Mouse (Mus musculus): ENCODE measurements at regions not wholly inside any gene's neighbourhood (a gene's known extent, or its start where the extent isn't known, plus 50 kb on each side); places are given as distances from the start of the nearest gene placed in this dataset.
A peak's percentile ranks its signal among the peaks of the same experiment; 100 is the strongest.
"Not testable (repeated sequence)": the region's sequence is repeated elsewhere in the genome, so short reads cannot be mapped to it uniquely, and the experiment has no call there.

GRCm38 (mm10) chr10:99599142-99600120, 160.0 kb downstream of the Csl start:
- DNase-seq = not testable (repeated sequence)

DNA sequence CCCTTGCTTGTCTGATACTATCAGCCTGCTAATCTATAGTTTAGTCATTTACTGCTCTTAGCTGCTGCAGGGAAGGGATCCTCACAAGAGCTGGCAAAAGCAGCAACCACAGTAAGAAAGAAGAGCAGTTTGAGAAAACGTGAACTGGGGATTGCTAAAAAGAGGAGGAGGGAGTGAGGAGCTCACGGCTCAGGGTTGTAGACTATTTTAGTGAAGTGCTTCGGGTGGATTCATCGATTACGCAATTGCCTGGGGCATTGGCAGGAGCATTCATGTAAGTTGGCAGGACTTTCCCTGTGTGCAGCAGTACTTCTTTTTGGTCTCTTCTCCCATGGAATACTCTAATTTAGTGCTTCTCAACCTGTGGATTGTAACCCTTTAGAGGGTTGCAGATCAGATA, 157.1 kb downstream of the Csl start:
- no peak for DNase-seq

DNA sequence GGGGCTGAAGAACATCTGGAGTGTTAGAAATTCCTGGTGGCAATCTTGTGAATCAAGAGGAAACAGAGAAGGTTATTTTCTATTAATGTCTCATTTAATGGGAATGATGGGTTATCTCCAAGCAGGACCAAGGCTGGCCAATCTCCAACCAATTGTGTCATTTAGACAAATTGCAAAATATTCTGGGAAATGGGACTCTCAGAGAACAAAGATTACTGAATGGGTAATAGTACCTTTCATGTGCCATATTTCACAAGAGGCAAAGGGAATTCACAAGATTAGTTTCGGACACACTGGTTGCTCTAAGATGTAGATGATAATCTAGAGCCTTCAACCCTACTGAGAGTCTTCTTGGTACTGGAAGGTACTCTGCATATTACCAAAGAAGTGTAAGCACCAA, 155.3 kb downstream of the Csl start:
- no peak for DNase-seq

DNA sequence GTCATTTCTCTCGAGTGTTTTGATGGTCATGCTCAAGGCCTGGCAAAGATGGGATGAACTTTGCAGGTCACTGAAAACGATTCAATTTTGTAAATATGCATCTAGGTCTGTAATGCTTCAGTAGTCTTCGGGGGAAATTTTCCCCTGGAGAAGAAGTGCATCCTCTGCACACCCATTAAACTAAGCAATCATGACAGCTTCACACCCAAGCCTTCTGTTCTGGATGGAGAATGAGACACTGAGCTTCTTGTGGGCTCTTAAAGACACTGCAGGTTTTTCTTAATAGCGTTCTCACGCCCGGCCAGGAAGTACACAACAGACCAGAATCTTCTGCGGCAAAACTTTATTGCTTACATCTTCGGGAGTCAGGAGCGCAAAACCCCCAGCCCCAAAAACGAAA, 151.0 kb downstream of the Csl start:
- no peak for DNase-seq

GRCm38 (mm10) chr10:99609420-99609819, 150.0 kb downstream of the Csl start:
- DNase-seq = no peak

- DNase-seq = no peak
These were observed 148.6 kb downstream of the Csl start for GRCm38 (mm10) chr10:99610890-99611289.

DNA sequence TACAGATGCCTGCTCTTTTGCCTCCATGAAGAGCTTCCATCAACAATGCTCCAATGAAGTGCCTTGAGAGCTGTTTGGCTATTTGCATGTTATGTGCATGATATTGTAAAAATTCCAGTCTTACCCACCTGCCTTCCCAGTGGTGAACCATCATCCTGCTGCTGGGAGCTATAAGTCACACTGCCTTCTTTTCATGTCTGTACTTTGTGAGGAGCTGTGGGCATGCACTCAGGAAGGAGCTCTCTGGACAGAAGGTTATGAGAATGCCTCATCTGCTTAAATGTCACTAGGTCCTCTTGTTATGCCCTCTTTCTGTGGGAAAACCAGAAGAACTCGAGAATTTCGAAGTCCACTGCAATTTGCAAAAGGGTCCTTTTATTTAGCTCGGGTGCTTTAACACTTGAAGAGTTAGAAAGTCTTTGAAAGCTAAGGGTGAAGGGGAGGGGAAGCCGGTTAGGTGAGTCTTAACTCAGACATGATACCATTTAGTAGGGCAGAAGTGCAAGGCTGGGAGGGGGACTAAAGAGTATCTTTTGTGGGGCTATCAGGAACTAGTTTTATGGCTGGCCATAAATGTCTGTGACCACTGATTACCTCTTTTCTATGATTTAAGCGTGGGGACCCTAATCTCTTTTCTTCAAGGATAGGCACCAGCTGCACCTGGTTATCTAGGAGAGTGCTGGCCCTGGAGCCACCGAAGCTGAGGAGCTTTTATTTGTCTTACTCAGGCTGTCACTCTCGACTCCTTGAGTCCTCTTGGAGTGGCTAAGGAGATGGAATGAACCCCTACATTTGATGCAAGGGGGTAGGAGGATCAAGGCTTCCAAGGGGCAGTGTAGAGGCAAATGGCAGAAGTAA, 144.8 kb downstream of the Csl start:
- DNase-seq = no peak

GRCm38 (mm10) chr10:99615371-99615770, 144.1 kb downstream of the Csl start:
- DNase-seq = no peak

DNA sequence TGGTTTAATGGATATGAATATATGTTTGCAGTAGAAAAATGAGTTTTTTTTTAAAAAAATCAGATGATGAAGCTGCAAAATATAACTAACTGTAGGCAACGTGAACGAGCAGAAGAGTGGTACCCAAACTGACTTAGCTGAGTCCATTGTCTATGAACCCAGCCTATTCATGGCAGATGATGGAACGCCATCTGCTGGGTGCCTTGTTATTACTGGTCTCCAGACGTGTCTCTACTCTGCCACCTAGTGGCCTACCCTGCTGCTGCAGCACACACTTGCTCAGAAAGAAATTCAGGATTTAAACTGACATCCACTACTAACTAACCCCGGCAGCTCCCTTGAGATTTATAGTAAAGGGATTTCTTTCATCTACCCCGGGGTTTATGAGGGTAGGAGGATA, 143.7 kb downstream of the Csl start:
- peak; percentile 40 to 62 for DNase-seq

GRCm38 (mm10) chr10:99617623-99618022, 141.8 kb downstream of the Csl start:
- no peak for DNase-seq

DNA sequence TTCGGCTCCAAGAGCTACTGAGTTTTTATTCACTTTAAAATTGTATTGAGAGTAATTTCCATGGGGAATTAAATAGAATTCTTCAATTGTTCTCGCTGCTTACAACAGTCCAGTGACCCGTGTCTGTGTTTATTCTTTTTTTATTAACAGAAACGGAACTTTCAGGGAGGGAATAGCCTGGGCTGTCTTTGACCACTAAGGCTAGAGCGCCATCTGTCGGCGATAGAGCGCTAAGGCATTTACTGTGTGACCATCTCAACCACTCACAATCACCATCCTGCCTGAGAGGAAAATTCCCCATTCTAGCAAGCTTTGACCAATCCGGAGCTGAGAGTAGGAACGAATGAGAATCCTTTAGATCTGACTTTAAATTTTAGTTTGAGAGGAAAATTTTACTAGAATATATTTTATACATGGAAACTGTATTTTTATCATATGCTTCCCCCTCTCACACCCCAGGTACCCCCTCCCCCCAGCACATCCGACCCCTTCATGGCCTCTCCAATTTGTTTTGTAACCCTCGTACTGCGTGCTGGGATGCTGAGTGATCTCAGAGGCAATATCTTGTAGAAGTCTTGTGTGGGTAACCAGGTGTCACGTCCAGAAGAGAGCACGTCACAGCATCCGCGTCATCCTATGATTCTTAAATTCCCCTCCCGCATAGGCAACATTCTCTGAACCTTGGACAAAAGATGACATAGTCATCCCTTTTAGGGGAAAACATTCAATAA, 139.9 kb downstream of the Csl start:
- no peak for DNase-seq

DNA sequence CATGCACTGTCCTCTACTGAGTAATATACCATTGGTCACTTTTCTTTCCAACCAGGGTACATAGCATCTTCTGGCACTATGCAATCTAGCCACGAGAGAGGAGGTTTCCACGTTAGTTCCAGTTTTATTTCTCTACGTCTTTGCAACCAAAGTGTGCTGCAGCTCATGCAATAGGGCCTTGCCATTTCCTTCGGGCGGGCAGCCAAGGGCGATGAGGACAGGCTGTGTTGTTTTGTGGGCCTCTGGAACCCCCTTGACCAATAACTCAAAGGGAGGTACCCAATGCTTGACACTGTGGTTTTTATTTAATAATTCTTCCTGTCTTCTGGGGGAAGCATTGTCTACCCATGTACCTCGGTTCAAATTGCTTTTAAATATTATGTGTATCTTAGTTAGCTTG, 139.0 kb downstream of the Csl start:
- DNase-seq = no peak

GRCm38 (mm10) chr10:99627355-99627754, 132.1 kb downstream of the Csl start:
- DNase-seq = no peak

GRCm38 (mm10) chr10:99632250-99632985, 127.0 kb downstream of the Csl start:
- DNase-seq = no peak

GRCm38 (mm10) chr10:99635796-99636195, 123.7 kb downstream of the Csl start:
- DNase-seq = no peak

DNA sequence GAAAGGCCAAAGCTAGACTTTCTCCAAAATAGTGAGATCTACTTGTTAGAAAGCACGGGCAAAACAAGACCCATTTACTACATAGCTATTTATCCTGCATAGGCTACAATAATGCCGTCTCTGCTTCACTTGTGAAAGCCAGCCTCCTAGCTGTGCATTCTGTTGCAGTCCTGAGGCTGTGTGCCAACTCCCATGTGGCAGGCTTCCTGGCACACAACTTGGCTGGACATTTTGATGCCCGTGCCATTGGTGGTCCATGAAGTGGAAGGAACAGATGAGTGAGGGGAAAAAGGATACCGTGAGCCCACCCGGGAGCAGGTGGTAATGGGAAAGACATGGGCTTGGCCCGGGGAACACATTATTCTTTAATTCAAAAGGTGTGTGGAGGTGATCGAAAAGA, 120.4 kb downstream of the Csl start:
- DNase-seq = no peak

- DNase-seq = no peak
These were observed 120.0 kb downstream of the Csl start for GRCm38 (mm10) chr10:99639469-99639868.

DNA sequence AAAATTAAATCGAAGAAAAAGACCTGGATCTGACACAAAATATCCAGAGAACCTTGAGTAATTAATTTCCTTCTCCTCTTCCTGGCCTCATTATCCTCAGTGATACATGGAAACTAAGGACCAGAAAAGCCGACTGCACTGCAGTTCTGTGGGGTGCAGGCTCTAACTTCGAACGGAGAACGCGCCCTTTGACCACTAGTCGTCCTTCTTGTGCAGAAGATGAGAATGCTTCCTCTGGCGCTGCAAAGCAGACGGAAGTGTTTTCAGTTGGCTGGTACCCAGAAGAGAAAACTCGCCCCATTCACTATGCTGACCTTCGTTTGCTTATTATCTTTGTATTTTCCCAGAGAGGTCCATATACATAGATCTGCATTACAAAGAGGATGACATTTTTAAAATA, 117.7 kb downstream of the Csl start:
- DNase-seq = peak in 1 of 2 experiments; percentile 5

DNA sequence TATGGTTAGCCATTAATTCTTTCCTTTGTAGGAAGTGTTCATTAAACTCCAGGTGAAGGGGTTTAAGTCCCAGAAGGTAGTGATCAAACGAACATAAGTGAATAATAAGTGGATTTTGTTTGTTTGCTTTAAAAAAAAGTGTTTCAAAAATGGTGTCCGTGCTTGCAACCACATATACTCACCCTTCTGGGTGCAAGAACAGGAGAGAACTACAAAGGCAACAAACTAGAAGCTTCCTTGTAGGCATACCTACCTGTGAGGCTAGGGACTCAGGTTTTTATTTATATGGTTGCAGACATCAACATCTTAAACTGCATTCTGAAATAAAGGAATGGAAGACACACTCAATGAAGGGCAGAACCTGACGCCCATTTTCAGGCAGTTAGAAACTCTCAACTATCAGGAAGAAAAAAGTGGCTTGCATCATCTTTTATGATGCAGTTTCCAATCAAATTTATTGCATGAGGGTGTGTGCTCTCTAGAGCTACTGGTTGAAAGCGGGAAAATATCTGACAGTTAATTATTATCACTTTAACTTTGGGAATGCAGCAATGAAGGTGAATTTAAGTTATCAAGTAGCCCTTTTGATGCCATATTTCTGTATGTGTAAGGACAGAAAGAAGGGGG, 117.1 kb downstream of the Csl start:
- no peak for DNase-seq

- no peak for DNase-seq
These were observed 114.5 kb downstream of the Csl start for GRCm38 (mm10) chr10:99644981-99645380.

GRCm38 (mm10) chr10:99652011-99652410, 107.4 kb downstream of the Csl start:
- DNase-seq = no peak

- no peak for DNase-seq
These were observed 105.2 kb downstream of the Csl start for GRCm38 (mm10) chr10:99654284-99654683.
